Mouse (Mus musculus): ENCODE data around the gene Aox2. TPM values are rescaled to one million over a fixed set of nuclear protein-coding genes. Genes with fewer than 3 reads are reported as not detected.
"Not testable (repeated sequence)": the region's sequence is repeated elsewhere in the genome, so short reads cannot be mapped to it uniquely, and the experiment has no call there.

Aox2 gene
- polyA plus RNA-seq, 1 experiment from 2014 or later, result 0.02 TPM

- H3K9me3 ChIP-seq (ENCODE audit: low read length), result no peaks in the 10 kb centered on the region
- no peak overlapping the region for H3K4me3 ChIP-seq (ENCODE audit: low read depth, low read length)
- no peak for TF ChIP-seq CTCF (IDR thresholded peaks at IDR 0.05)
- TF ChIP-seq EP300 (IDR thresholded peaks at IDR 0.05), result no peak
- no peak overlapping the region for H3K27ac ChIP-seq (ENCODE audit: low read length)
- ATAC-seq (no peak), DNase-seq (ENCODE audit: low spot score) (no peak)
- no peaks in the 10 kb centered on the region for H3K36me3 ChIP-seq (ENCODE audit: insufficient read depth, low read length)
- no peak overlapping the region for H3K4me2 ChIP-seq (replicated peaks; ENCODE audit: low read depth, low read length)
- H3K27me3 ChIP-seq (replicated peaks; ENCODE audit: insufficient read depth, low read length), result no peaks in the 10 kb centered on the region
- H3K4me1 ChIP-seq (ENCODE audit: insufficient read depth, low read depth, low read length), result no peaks in the 10 kb centered on the region
- no peak overlapping the region for H3K9ac ChIP-seq (replicated peaks; ENCODE audit: low read depth)
- WGBS, result 93% methylated on average over 12 of the region's 12 CpGs
Measured at GRCm38 (mm10) chr1:58364551-58364950, 86.4 kb downstream of the Aox2 start.

- Histone ChIP-seq H3K9ac (replicated peaks; ENCODE audit: low read depth) (no peak overlapping the region), H3K4me2 (replicated peaks; ENCODE audit: low read depth, low read length) (no peak overlapping the region), H3K9me3 (ENCODE audit: low read length) (no peaks in the 10 kb centered on the region), H3K27ac (ENCODE audit: low read length) (no peak overlapping the region), H3K4me3 (ENCODE audit: low read depth, low read length) (no peak overlapping the region), H3K4me1 (ENCODE audit: insufficient read depth, low read depth, low read length) (no peaks in the 10 kb centered on the region), H3K36me3 (ENCODE audit: insufficient read depth, low read length) (no peaks in the 10 kb centered on the region), H3K27me3 (replicated peaks; ENCODE audit: insufficient read depth, low read length) (no peaks in the 10 kb centered on the region)
- ATAC-seq (no peak), DNase-seq (ENCODE audit: low spot score) (no peak)
- no peak for TF ChIP-seq EP300 (IDR thresholded peaks at IDR 0.05)
- TF ChIP-seq CTCF (IDR thresholded peaks at IDR 0.05), result no peak
- 97% methylated on average over 3 of the region's 3 CpGs for WGBS
Measured at GRCm38 (mm10) chr1:58365829-58366228, 87.7 kb downstream of the Aox2 start.

GRCm38 (mm10) chr1:58366737-58367471, 88.8 kb downstream of the Aox2 start:
- 77% methylated on average over 12 of the region's 12 CpGs for WGBS
- Histone ChIP-seq H3K9me3 (ENCODE audit: low read length) (no peaks in the 10 kb centered on the region), H3K4me3 (ENCODE audit: low read depth, low read length) (no peak overlapping the region), H3K36me3 (ENCODE audit: insufficient read depth, low read length) (no peaks in the 10 kb centered on the region), H3K4me2 (replicated peaks; ENCODE audit: low read depth, low read length) (no peak overlapping the region), H3K9ac (replicated peaks; ENCODE audit: low read depth) (no peak overlapping the region), H3K27ac (ENCODE audit: low read length) (no peak overlapping the region), H3K4me1 (ENCODE audit: insufficient read depth, low read depth, low read length) (no peaks in the 10 kb centered on the region), H3K27me3 (replicated peaks; ENCODE audit: insufficient read depth, low read length) (no peaks in the 10 kb centered on the region)
- peak; percentile 33; the same call in 1 of the 2 replicates for ATAC-seq
- peak; percentile 10 for DNase-seq (ENCODE audit: low spot score)
- TF ChIP-seq EP300 (IDR thresholded peaks at IDR 0.05) (no peak), CTCF (IDR thresholded peaks at IDR 0.05) (no peak)

- DNase-seq (ENCODE audit: low spot score), result no peak
- Histone ChIP-seq H3K9ac (replicated peaks; ENCODE audit: low read depth) (no peak overlapping the region), H3K4me2 (replicated peaks; ENCODE audit: low read depth, low read length) (no peak overlapping the region), H3K27ac (ENCODE audit: low read length) (no peak overlapping the region), H3K36me3 (ENCODE audit: insufficient read depth, low read length) (no peaks in the 10 kb centered on the region), H3K4me1 (ENCODE audit: insufficient read depth, low read depth, low read length) (no peaks in the 10 kb centered on the region), H3K4me3 (ENCODE audit: low read depth, low read length) (no peak overlapping the region), H3K9me3 (ENCODE audit: low read length) (no peaks in the 10 kb centered on the region), H3K27me3 (replicated peaks; ENCODE audit: insufficient read depth, low read length) (no peaks in the 10 kb centered on the region)
- TF ChIP-seq CTCF (IDR thresholded peaks at IDR 0.05) (no peak), EP300 (IDR thresholded peaks at IDR 0.05) (no peak)
- 75% methylated on average over 2 of the region's 2 CpGs for WGBS
- no peak for ATAC-seq
Measured at GRCm38 (mm10) chr1:58369716-58370115, 91.6 kb downstream of the Aox2 start.

- H3K9ac ChIP-seq (replicated peaks; ENCODE audit: low read depth); H3K27me3 ChIP-seq (replicated peaks; ENCODE audit: insufficient read depth, low read length); DNase-seq (ENCODE audit: low spot score); H3K4me2 ChIP-seq (replicated peaks; ENCODE audit: low read depth, low read length); H3K36me3 ChIP-seq (ENCODE audit: insufficient read depth, low read length); H3K4me3 ChIP-seq (ENCODE audit: low read depth, low read length); H3K27ac ChIP-seq (ENCODE audit: low read length); H3K9me3 ChIP-seq (ENCODE audit: low read length); H3K4me1 ChIP-seq (ENCODE audit: insufficient read depth, low read depth, low read length); ATAC-seq: not testable (repeated sequence)
- 75% methylated on average over 2 of the region's 2 CpGs for WGBS
Measured at GRCm38 (mm10) chr1:58374266-58374665, 96.1 kb downstream of the Aox2 start.

DNA sequence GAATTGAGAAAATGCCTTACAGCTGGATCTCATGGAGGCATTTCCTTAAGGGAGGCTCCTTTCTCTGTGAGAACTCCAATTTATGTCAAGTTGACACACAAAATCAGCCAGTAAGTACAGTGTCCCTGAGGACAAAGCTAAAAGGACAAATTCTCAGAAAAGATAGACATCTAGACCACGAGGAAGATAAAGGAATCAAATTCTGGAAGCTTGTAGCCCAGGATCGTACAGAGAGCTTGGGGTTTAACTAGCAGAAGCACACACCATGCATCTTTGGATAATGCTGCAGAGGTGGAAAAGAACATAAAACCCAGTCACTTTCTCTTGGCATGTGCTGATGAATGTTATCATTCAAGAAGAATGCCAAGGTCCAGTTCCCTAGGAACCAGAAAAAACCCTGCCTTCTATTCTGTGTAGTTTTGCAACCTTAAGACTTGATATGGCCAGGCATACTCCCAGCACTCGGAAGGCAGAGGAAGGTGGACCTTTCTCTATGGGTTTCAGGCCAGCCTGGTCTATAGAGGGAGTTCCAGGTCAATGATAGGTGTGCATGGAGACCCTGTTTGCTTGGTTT, 97.5 kb downstream of the Aox2 start:
- H3K27ac ChIP-seq (ENCODE audit: low read length), result no peak overlapping the region
- H3K27me3 ChIP-seq (replicated peaks; ENCODE audit: insufficient read depth, low read length), result no peaks in the 10 kb centered on the region
- no peak overlapping the region for H3K4me2 ChIP-seq (replicated peaks; ENCODE audit: low read depth, low read length)
- no peak overlapping the region for H3K9ac ChIP-seq (replicated peaks; ENCODE audit: low read depth)
- no peaks in the 10 kb centered on the region for H3K9me3 ChIP-seq (ENCODE audit: low read length)
- no peak for DNase-seq (ENCODE audit: low spot score)
- no peak for ATAC-seq
- H3K36me3 ChIP-seq (ENCODE audit: insufficient read depth, low read length), result no peaks in the 10 kb centered on the region
- no peak overlapping the region for H3K4me3 ChIP-seq (ENCODE audit: low read depth, low read length)
- no peak for TF ChIP-seq CTCF (IDR thresholded peaks at IDR 0.05)
- TF ChIP-seq EP300 (IDR thresholded peaks at IDR 0.05), result no peak
- no peaks in the 10 kb centered on the region for H3K4me1 ChIP-seq (ENCODE audit: insufficient read depth, low read depth, low read length)
- whole genome bisulfite sequencing, result 71% methylated on average over 3 of the region's 3 CpGs

Data from lung, postnatal 0 days (tissue).